Mouse (Mus musculus): ENCODE results near the gene Lcorl.
A peak's percentile ranks its signal among the peaks of the same experiment; 100 is the strongest.
"Not testable (repeated sequence)": the region's sequence is repeated elsewhere in the genome, so short reads cannot be mapped to it uniquely, and the experiment has no call there.

Lcorl gene

GRCm38 (mm10) chr5:45706811-45707210 is 150.6 kb downstream of the Lcorl start:
- no peak for DNase-seq (ENCODE audit: low spot score)

- DNase-seq (ENCODE audit: low spot score): no peak
Observed at GRCm38 (mm10) chr5:45691678-45692077, 165.7 kb downstream of the Lcorl start.

- no peak for DNase-seq (ENCODE audit: low spot score)
Observed at GRCm38 (mm10) chr5:45690802-45691201, 166.6 kb downstream of the Lcorl start.

GRCm38 (mm10) chr5:45689152-45689551 is 168.3 kb downstream of the Lcorl start:
- no peak for DNase-seq (ENCODE audit: low spot score)

GRCm38 (mm10) chr5:45686223-45686622 is 171.2 kb downstream of the Lcorl start:
- DNase-seq (ENCODE audit: low spot score): no peak

GRCm38 (mm10) chr5:45685243-45685642 is 172.2 kb downstream of the Lcorl start:
- no peak for DNase-seq (ENCODE audit: low spot score)

- DNase-seq (ENCODE audit: low spot score): no peak
Observed at GRCm38 (mm10) chr5:45683388-45683787, 174.0 kb downstream of the Lcorl start.

GRCm38 (mm10) chr5:45679955-45680354 is 177.5 kb downstream of the Lcorl start:
- DNase-seq (ENCODE audit: low spot score): no peak

GRCm38 (mm10) chr5:45677639-45678038 is 179.8 kb downstream of the Lcorl start:
- DNase-seq (ENCODE audit: low spot score): no peak

- no peak for DNase-seq (ENCODE audit: low spot score)
Observed at GRCm38 (mm10) chr5:45675032-45675431, 182.4 kb downstream of the Lcorl start.

- DNase-seq (ENCODE audit: low spot score): no peak
Observed at GRCm38 (mm10) chr5:45670894-45671494, 186.4 kb downstream of the Lcorl start.

GRCm38 (mm10) chr5:45670280-45670670 is 187.1 kb downstream of the Lcorl start:
- no peak for DNase-seq (ENCODE audit: low spot score)

- DNase-seq (ENCODE audit: low spot score): peak; percentile 92
Observed at GRCm38 (mm10) chr5:45669598-45670279, 187.7 kb downstream of the Lcorl start, which contains the start of gene Ncapg. TSS of gene Ncapg (plus strand) at chr5:45669919.

- no peak for DNase-seq (ENCODE audit: low spot score)
Observed at GRCm38 (mm10) chr5:45669234-45669597, 188.2 kb downstream of the Lcorl start.

GRCm38 (mm10) chr5:45668831-45669230 is 188.6 kb downstream of the Lcorl start:
- DNase-seq (ENCODE audit: low spot score): no peak

GRCm38 (mm10) chr5:45668324-45668723 is 189.1 kb downstream of the Lcorl start:
- peak; percentile 53 for DNase-seq (ENCODE audit: low spot score)

- DNase-seq (ENCODE audit: low spot score): not testable (repeated sequence)
Observed at GRCm38 (mm10) chr5:45658406-45658805, 199.0 kb downstream of the Lcorl start.

GRCm38 (mm10) chr5:45651026-45651703 is 206.2 kb downstream of the Lcorl start:
- DNase-seq (ENCODE audit: low spot score): no peak
